Mouse (Mus musculus) lung, adult 2 months (tissue): Measurements from ENCODE around the gene Dst. TPM values are rescaled to one million over a fixed set of nuclear protein-coding genes. Genes with fewer than 3 reads are reported as not detected.
A peak's percentile ranks its signal among the peaks of the same experiment; 100 is the strongest.

ENCODE experiments used
- DNase-seq: peaks from one replicate; pipeline ENCODE4 v3.0.0; 2022
- H3K4me1 ChIP-seq: fragments of 200-500 bp; 2 replicates; pipeline ENCODE4 v1.6.1; 2011; ENCODE audit warnings: low read length; ENCODE audit not compliant: control insufficient read depth, insufficient read depth
- H3K4me3 ChIP-seq: fragments of 200-500 bp; replicated peaks from 2 replicates; pipeline ENCODE3; 2011; ENCODE audit warnings: low read depth, mild to moderate bottlenecking, control low read depth, low read length; ENCODE audit errors: extremely low read depth
- CTCF ChIP-seq: fragments of 200-500 bp; IDR thresholded peaks from 2 replicates; pipeline ENCODE4 v1.5.1; 2011; ENCODE audit warnings: mild to moderate bottlenecking, low read length, control low read depth; ENCODE audit not compliant: insufficient read depth
- POLR2A ChIP-seq: fragments of 200-500 bp; IDR thresholded peaks from 2 replicates; pipeline ENCODE4 v1.6.1; 2011; ENCODE audit warnings: low read depth, mild to moderate bottlenecking, control low read depth, low read length, borderline replicate concordance; ENCODE audit errors: extremely low read depth
- WGBS: fragments of 180-500 bp; shearing (Covaris S2); methylation state at CpG from one replicate; pipeline ENCODE4 v1.1.7; 2018; 5-methylcytosine and 5-hydroxymethylcytosine counted together
- polyA plus RNA-seq: library from polyadenylated mRNA; depleted of rRNA; stranded (reverse); fragments of >200 nt; gene quantifications from 2 replicates; pipeline ENCODE4 v1.2.3, GENCODE M21; 2012

Dst gene
- polyA plus RNA-seq, 1 experiment: 55.4 TPM

- WGBS: 32% methylated on average over 4 of the region's 4 CpGs
- no peak for DNase-seq
- H3K4me3 ChIP-seq: no peak overlapping the region
- no peaks in the 10 kb centered on the region for H3K4me1 ChIP-seq
- TF ChIP-seq POLR2A: no peak
- TF ChIP-seq CTCF: no peak
Observed at GRCm38 (mm10) chr1:34201483-34201882, 293.5 kb downstream of the Dst start.

GRCm38 (mm10) chr1:34211704-34212103 is 303.7 kb downstream of the Dst start:
- DNase-seq: no peak
- H3K4me3 ChIP-seq: no peak overlapping the region
- WGBS: 79% methylated on average over 3 of the region's 3 CpGs

GRCm38 (mm10) chr1:34216456-34216855 is 308.4 kb downstream of the Dst start:
- Histone ChIP-seq H3K4me1 (no peaks in the 10 kb centered on the region), H3K4me3 (no peak overlapping the region)
- TF ChIP-seq POLR2A (no peak), CTCF (no peak)
- DNase-seq: no peak
- WGBS: 53% methylated on average over 2 of the region's 2 CpGs

More at GRCm38 (mm10) chr1:34211704-34212103, 303.7 kb downstream of the Dst start:
- no peaks in the 10 kb centered on the region for H3K4me1 ChIP-seq
- TF ChIP-seq CTCF: no peak
- no peak for TF ChIP-seq POLR2A

GRCm38 (mm10) chr1:34218323-34218722 is 310.3 kb downstream of the Dst start:
- no peaks in the 10 kb centered on the region for H3K4me1 ChIP-seq
- 28% methylated on average over 6 of the region's 6 CpGs for WGBS
- TF ChIP-seq CTCF (peak; percentile 98), POLR2A (no peak)
- peak; percentile 74 for DNase-seq
- no peak overlapping the region for H3K4me3 ChIP-seq

GRCm38 (mm10) chr1:34218801-34219200 is 310.8 kb downstream of the Dst start:
- no peak for DNase-seq
- H3K4me1 ChIP-seq: no peaks in the 10 kb centered on the region
- no peak overlapping the region for H3K4me3 ChIP-seq
- TF ChIP-seq CTCF (no peak), POLR2A (no peak)
- 62% methylated on average over 9 of the region's 9 CpGs for WGBS

- no peak for DNase-seq
- no peaks in the 10 kb centered on the region for H3K4me1 ChIP-seq
- WGBS: 85% methylated on average over 11 of the region's 11 CpGs
- no peak for TF ChIP-seq CTCF
- no peak for TF ChIP-seq POLR2A
- no peak overlapping the region for H3K4me3 ChIP-seq
Observed at GRCm38 (mm10) chr1:34220094-34220601, 312.1 kb downstream of the Dst start.

- no peak overlapping the region for H3K4me3 ChIP-seq
- no peaks in the 10 kb centered on the region for H3K4me1 ChIP-seq
- TF ChIP-seq POLR2A: no peak
- TF ChIP-seq CTCF: no peak
- no peak for DNase-seq
- 76% methylated on average over 11 of the region's 11 CpGs for WGBS
Observed at GRCm38 (mm10) chr1:34223866-34224265, 315.8 kb downstream of the Dst start.

GRCm38 (mm10) chr1:34227676-34228075 is 319.7 kb downstream of the Dst start:
- no peak for DNase-seq
- no peak overlapping the region for H3K4me3 ChIP-seq
- no peak for TF ChIP-seq POLR2A
- TF ChIP-seq CTCF: no peak
- no peaks in the 10 kb centered on the region for H3K4me1 ChIP-seq
- 71% methylated on average over 8 of the region's 8 CpGs for WGBS

- H3K4me3 ChIP-seq: no peak overlapping the region
- TF ChIP-seq CTCF (no peak), POLR2A (no peak)
- no peak for DNase-seq
- H3K4me1 ChIP-seq: no peaks in the 10 kb centered on the region
- WGBS: 85% methylated on average over 2 of the region's 2 CpGs
Observed at GRCm38 (mm10) chr1:34231041-34231440, 323.0 kb downstream of the Dst start.

GRCm38 (mm10) chr1:34236254-34236723 is 328.3 kb downstream of the Dst start:
- peak overlapping the region; percentile 51 for H3K4me3 ChIP-seq
- WGBS: 2% methylated on average over 28 of the region's 28 CpGs
- peak; percentile 68 for DNase-seq
- 0 out of 2 replicates have a peak, but pooled peaks cover 2% of the 10 kb centered on the region for H3K4me1 ChIP-seq
- TF ChIP-seq POLR2A: peak; percentile 51; the same call in 1 of the 2 replicates
- no peak for TF ChIP-seq CTCF
